Mouse (Mus musculus): ENCODE measurements around the gene Kif5c. TPM values are rescaled to one million over a fixed set of nuclear protein-coding genes. Genes with fewer than 3 reads are reported as not detected.

Kif5c gene
- total and polyA plus RNA-seq, 2 experiments from 2014 or later = 151 to 262 TPM

GRCm38 (mm10) chr2:49817151-49817550, 198.1 kb downstream of the Kif5c start:
- no peak overlapping the region for H3K4me2 ChIP-seq (ENCODE audit: low read depth, low read length)
- no peak for DNase-seq (ENCODE audit: low spot score)

GRCm38 (mm10) chr2:49818126-49818525, 199.0 kb downstream of the Kif5c start:
- ATAC-seq = no peak
- 89% methylated on average over 5 of the region's 5 CpGs for whole genome bisulfite sequencing
- no peak overlapping the region for H3K4me3 ChIP-seq (ENCODE audit: low read length)

More at GRCm38 (mm10) chr2:49817151-49817550, 198.1 kb downstream of the Kif5c start:
- Histone ChIP-seq H3K4me3 (ENCODE audit: low read length) (no peak overlapping the region), H3K36me3 (ENCODE audit: insufficient read depth, low read length) (no peaks in the 10 kb centered on the region), H3K27me3 (ENCODE audit: insufficient read depth, low read length) (no peaks in the 10 kb centered on the region; the same call in 1 of the 2 replicates), H3K4me1 (ENCODE audit: insufficient read depth, low read length) (no peaks in the 10 kb centered on the region), H3K9ac (replicated peaks; ENCODE audit: low read length) (no peak overlapping the region), H3K27ac (no peak overlapping the region), H3K9me3 (ENCODE audit: low read length) (no peaks in the 10 kb centered on the region)
- TF ChIP-seq CTCF (IDR thresholded peaks at IDR 0.05; ENCODE audit: low read depth) = no peak
- 86% methylated on average over 3 of the region's 3 CpGs for WGBS
- no peak for ATAC-seq

GRCm38 (mm10) chr2:49822312-49822711, 203.2 kb downstream of the Kif5c start:
- Histone ChIP-seq H3K4me3 (ENCODE audit: low read length) (no peak overlapping the region), H3K36me3 (ENCODE audit: insufficient read depth, low read length) (no peaks in the 10 kb centered on the region), H3K9me3 (ENCODE audit: low read length) (no peaks in the 10 kb centered on the region), H3K27ac (no peak overlapping the region), H3K4me1 (ENCODE audit: insufficient read depth, low read length) (no peaks in the 10 kb centered on the region), H3K27me3 (ENCODE audit: insufficient read depth, low read length) (no peaks in the 10 kb centered on the region), H3K9ac (replicated peaks; ENCODE audit: low read length) (no peak overlapping the region), H3K4me2 (ENCODE audit: low read depth, low read length) (no peak overlapping the region)
- DNase-seq (ENCODE audit: low spot score) (no peak), ATAC-seq (no peak)
- TF ChIP-seq CTCF (IDR thresholded peaks at IDR 0.05; ENCODE audit: low read depth) = no peak
- WGBS = 96% methylated on average over 1 of the region's 1 CpGs

More at GRCm38 (mm10) chr2:49818126-49818525, 199.0 kb downstream of the Kif5c start:
- no peak for TF ChIP-seq CTCF (IDR thresholded peaks at IDR 0.05; ENCODE audit: low read depth)
- no peaks in the 10 kb centered on the region for H3K36me3 ChIP-seq (ENCODE audit: insufficient read depth, low read length)
- no peak overlapping the region for H3K27ac ChIP-seq
- H3K9me3 ChIP-seq (ENCODE audit: low read length) = no peaks in the 10 kb centered on the region
- DNase-seq (ENCODE audit: low spot score) = no peak
- no peaks in the 10 kb centered on the region for H3K4me1 ChIP-seq (ENCODE audit: insufficient read depth, low read length)
- no peak overlapping the region for H3K4me2 ChIP-seq (ENCODE audit: low read depth, low read length)
- H3K27me3 ChIP-seq (ENCODE audit: insufficient read depth, low read length) = no peaks in the 10 kb centered on the region; the same call in 1 of the 2 replicates
- H3K9ac ChIP-seq (replicated peaks; ENCODE audit: low read length) = no peak overlapping the region

Other genes starting within 250 kb of the Kif5c start
- 28.6 and 30.7 TPM in 2 replicates for gene Epc2, start 167.8 kb upstream of the Kif5c start, total RNA-seq (2014; rRNA removed)
- gene Epc2, start 167.8 kb upstream of the Kif5c start, polyA plus RNA-seq (2015; fragmentation: Nextera tagmentation; extraction: Ambion mirVana) = 7.4 and 7.8 TPM in 2 replicates
- gene Lypd6b, start 168.4 kb downstream of the Kif5c start, total RNA-seq (2014; rRNA removed) = 13.9 and 16.2 TPM in 2 replicates
- 17.4 and 21.8 TPM in 2 replicates for gene Lypd6b, start 168.4 kb downstream of the Kif5c start, polyA plus RNA-seq (2015; fragmentation: Nextera tagmentation; extraction: Ambion mirVana)

Measured in hindbrain, postnatal 0 days (tissue).